Mouse (Mus musculus) layer of hippocampus, adult 18-20 months (tissue): ENCODE data around the gene Epha6. TPM values are rescaled to one million over a fixed set of nuclear protein-coding genes. Genes with fewer than 3 reads are reported as not detected.

Experiments used
- DNase-seq, 2 experiments: peaks; one replicate each; pipeline ENCODE4 v3.0.0; 2022; ENCODE audit warnings: low spot score in 2 of 2
- total RNA-seq, 2 experiments: library from RNA; stranded (reverse); gene quantifications; 2 replicates each; pipeline ENCODE4 v1.2.3; 2021

The Epha6 gene
- total RNA-seq, 2 experiments from 2014 or later, result 147 to 189 TPM

- no peak for DNase-seq
These were observed 338.7 kb downstream of the Epha6 start for GRCm38 (mm10) chr16:60266367-60267351.

- no peak for DNase-seq
These were observed 340.4 kb downstream of the Epha6 start for GRCm38 (mm10) chr16:60264719-60265508.

GRCm38 (mm10) chr16:60258151-60258635, 347.1 kb downstream of the Epha6 start:
- DNase-seq, result peak in 1 of 2 experiments; percentile 76

GRCm38 (mm10) chr16:60257623-60258022, 347.7 kb downstream of the Epha6 start:
- peak in 1 of 2 experiments; percentile 45 for DNase-seq

GRCm38 (mm10) chr16:60257044-60257443, 348.3 kb downstream of the Epha6 start:
- no peak for DNase-seq

- no peak for DNase-seq
These were observed 365.8 kb downstream of the Epha6 start for GRCm38 (mm10) chr16:60239356-60240190.

GRCm38 (mm10) chr16:60233985-60234766, 371.2 kb downstream of the Epha6 start:
- DNase-seq, result no peak

- peak in 1 of 2 experiments; percentile 54 for DNase-seq
These were observed 372.3 kb downstream of the Epha6 start for GRCm38 (mm10) chr16:60232982-60233381.

GRCm38 (mm10) chr16:60209151-60209550, 396.2 kb downstream of the Epha6 start:
- no peak for DNase-seq

- no peak for DNase-seq
These were observed 429.8 kb downstream of the Epha6 start for GRCm38 (mm10) chr16:60175580-60175979.

GRCm38 (mm10) chr16:60152439-60152838, 452.9 kb downstream of the Epha6 start:
- peak in 1 of 2 experiments; percentile 25 for DNase-seq

- peak in 1 of 2 experiments; percentile 28 for DNase-seq
These were observed 461.0 kb downstream of the Epha6 start for GRCm38 (mm10) chr16:60144370-60144769.

GRCm38 (mm10) chr16:60121435-60121834, 483.9 kb downstream of the Epha6 start:
- DNase-seq, result no peak

- DNase-seq, result peak; percentile 19 to 60
These were observed 503.1 kb downstream of the Epha6 start for GRCm38 (mm10) chr16:60102210-60102609.

- DNase-seq, result no peak
These were observed 510.0 kb downstream of the Epha6 start for GRCm38 (mm10) chr16:60095333-60095732.

GRCm38 (mm10) chr16:60086976-60087375, 518.4 kb downstream of the Epha6 start:
- DNase-seq, result no peak

- DNase-seq, result peak in 1 of 2 experiments; percentile 47
These were observed 534.7 kb downstream of the Epha6 start for GRCm38 (mm10) chr16:60070457-60071112.

GRCm38 (mm10) chr16:60043809-60044208, 561.5 kb downstream of the Epha6 start:
- no peak for DNase-seq

GRCm38 (mm10) chr16:60028381-60028780, 577.0 kb downstream of the Epha6 start:
- no peak for DNase-seq
